Mouse (Mus musculus): Measurements from ENCODE around the gene Zfp984. TPM values are rescaled to one million over a fixed set of nuclear protein-coding genes. Genes with fewer than 3 reads are reported as not detected.
"Not testable (repeated sequence)": the region's sequence is repeated elsewhere in the genome, so short reads cannot be mapped to it uniquely, and the experiment has no call there.

Zfp984 gene
- polyA plus RNA-seq, 1 experiment from 2014 or later = 3.9 TPM

GRCm38 (mm10) chr4:147809966-147810304 is 347 bp upstream of the Zfp984 start:
- H3K27me3 ChIP-seq; H3K9me3 ChIP-seq; H3K27ac ChIP-seq; H3K9ac ChIP-seq (replicated peaks); H3K36me3 ChIP-seq; H3K4me1 ChIP-seq (replicated peaks); ATAC-seq: not testable (repeated sequence)
- Histone ChIP-seq H3K4me2 (replicated peaks) (peak overlapping the region; percentile 64), H3K4me3 (replicated peaks) (peak overlapping the region; percentile 42; the same call in 1 of the 2 replicates)
- 61% methylated on average over 2 of the region's 2 CpGs for WGBS

- ATAC-seq = 0 out of 2 replicates have a peak, but pooled peaks have one; percentile 40
- not testable (repeated sequence) for H3K27me3 ChIP-seq; H3K9ac ChIP-seq (replicated peaks); H3K27ac ChIP-seq; H3K4me1 ChIP-seq (replicated peaks); H3K9me3 ChIP-seq; H3K36me3 ChIP-seq
- H3K4me3 ChIP-seq (replicated peaks) = peak overlapping the region; percentile 42; the same call in 1 of the 2 replicates
- peak overlapping the region; percentile 64 for H3K4me2 ChIP-seq (replicated peaks)
- whole genome bisulfite sequencing = 80% methylated on average over 4 of the region's 4 CpGs
Observed at GRCm38 (mm10) chr4:147808483-147808882, 1.1 kb downstream of the Zfp984 start.

- H3K36me3 ChIP-seq; H3K4me2 ChIP-seq (replicated peaks); H3K27ac ChIP-seq; H3K4me3 ChIP-seq (replicated peaks); ATAC-seq; H3K27me3 ChIP-seq; H3K4me1 ChIP-seq (replicated peaks); H3K9ac ChIP-seq (replicated peaks): not testable (repeated sequence)
- peaks cover 17% of the 10 kb centered on the region for H3K9me3 ChIP-seq
- WGBS = 92% methylated on average over 1 of the region's 1 CpGs
Observed at GRCm38 (mm10) chr4:147795308-147795707, 14.3 kb downstream of the Zfp984 start.

GRCm38 (mm10) chr4:147794026-147794665 is 15.4 kb downstream of the Zfp984 start:
- H3K9me3 ChIP-seq = peaks cover 17% of the 10 kb centered on the region
- not testable (repeated sequence) for ATAC-seq
- WGBS = 86% methylated on average over 3 of the region's 3 CpGs

GRCm38 (mm10) chr4:147793390-147793916 is 16.1 kb downstream of the Zfp984 start:
- H3K27ac ChIP-seq; H3K4me2 ChIP-seq (replicated peaks); H3K36me3 ChIP-seq; H3K4me1 ChIP-seq (replicated peaks); H3K9ac ChIP-seq (replicated peaks); H3K27me3 ChIP-seq; H3K4me3 ChIP-seq (replicated peaks): not testable (repeated sequence)
- WGBS = 60% methylated on average over 2 of the region's 2 CpGs
- H3K9me3 ChIP-seq = peaks cover 17% of the 10 kb centered on the region
- peak; percentile 40; the same call in 1 of the 2 replicates for ATAC-seq

More at GRCm38 (mm10) chr4:147794026-147794665, 15.4 kb downstream of the Zfp984 start:
- H3K4me3 ChIP-seq (replicated peaks); H3K9ac ChIP-seq (replicated peaks); H3K27ac ChIP-seq; H3K36me3 ChIP-seq; H3K27me3 ChIP-seq; H3K4me2 ChIP-seq (replicated peaks); H3K4me1 ChIP-seq (replicated peaks): not testable (repeated sequence)

- H3K9ac ChIP-seq (replicated peaks); H3K27ac ChIP-seq; H3K4me3 ChIP-seq (replicated peaks); H3K4me2 ChIP-seq (replicated peaks); ATAC-seq; H3K36me3 ChIP-seq; H3K27me3 ChIP-seq; H3K4me1 ChIP-seq (replicated peaks): not testable (repeated sequence)
- peaks cover 21% of the 10 kb centered on the region for H3K9me3 ChIP-seq
Observed at GRCm38 (mm10) chr4:147791729-147792128, 17.9 kb downstream of the Zfp984 start.

- not testable (repeated sequence) for H3K36me3 ChIP-seq; H3K4me3 ChIP-seq (replicated peaks); H3K9ac ChIP-seq (replicated peaks); H3K27me3 ChIP-seq; H3K4me2 ChIP-seq (replicated peaks); H3K27ac ChIP-seq; H3K9me3 ChIP-seq; H3K4me1 ChIP-seq (replicated peaks); ATAC-seq
- 95% methylated on average over 14 of the region's 15 CpGs for WGBS
Observed at GRCm38 (mm10) chr4:147746255-147746654, 63.3 kb downstream of the Zfp984 start.

GRCm38 (mm10) chr4:147738636-147739369 is 70.8 kb downstream of the Zfp984 start:
- Histone ChIP-seq H3K4me2 (replicated peaks) (peak overlapping the region; percentile 44), H3K4me3 (replicated peaks) (peak overlapping the region; percentile 38), H3K9me3 (peaks cover 12% of the 10 kb centered on the region; the same call in 1 of the 2 replicates)
- not testable (repeated sequence) for H3K4me1 ChIP-seq (replicated peaks); H3K27me3 ChIP-seq; H3K36me3 ChIP-seq; H3K9ac ChIP-seq (replicated peaks); H3K27ac ChIP-seq
- WGBS = 37% methylated on average over 63 of the region's 63 CpGs
- ATAC-seq = 0 out of 2 replicates have a peak, but pooled peaks have one; percentile 50

Other genes with a start within 250 kb of the Zfp984 start
- gene Zfp979, start 167.3 kb downstream of the Zfp984 start, polyA plus RNA-seq (2015; fragmentation: Nextera tagmentation; extraction: Ambion mirVana) = 2.1 and 2.3 TPM in 2 replicates
- not detected in 2 replicates for gene Zfp534, start 107.2 kb downstream of the Zfp984 start, polyA plus RNA-seq (2015; fragmentation: Nextera tagmentation; extraction: Ambion mirVana)
- 6.2 and 7.7 TPM in 2 replicates for gene Zfp933, start 38.6 kb upstream of the Zfp984 start, polyA plus RNA-seq (2015; fragmentation: Nextera tagmentation; extraction: Ambion mirVana)
- 47.4 and 50.3 TPM in 2 replicates for gene Miip, start 59.0 kb upstream of the Zfp984 start, polyA plus RNA-seq (2015; fragmentation: Nextera tagmentation; extraction: Ambion mirVana)
- gene Fv1, start 59.2 kb upstream of the Zfp984 start, polyA plus RNA-seq (2015; fragmentation: Nextera tagmentation; extraction: Ambion mirVana) = 11.6 and 12.1 TPM in 2 replicates
- 77.3 and 78.6 TPM in 2 replicates for gene Mfn2, start 94.9 kb upstream of the Zfp984 start, polyA plus RNA-seq (2015; fragmentation: Nextera tagmentation; extraction: Ambion mirVana)
- 18.7 and 20.4 TPM in 2 replicates for gene Plod1, start 127.0 kb upstream of the Zfp984 start, polyA plus RNA-seq (2015; fragmentation: Nextera tagmentation; extraction: Ambion mirVana)
- 10.2 and 13.6 TPM in 2 replicates for gene 2510039O18Rik, start 131.1 kb upstream of the Zfp984 start, polyA plus RNA-seq (2015; fragmentation: Nextera tagmentation; extraction: Ambion mirVana)
- gene Nppb, start 176.0 kb upstream of the Zfp984 start, polyA plus RNA-seq (2015; fragmentation: Nextera tagmentation; extraction: Ambion mirVana) = 0.36 TPM in 1 of 2 replicates, not detected in the other
- 2.5 and 3.4 TPM in 2 replicates for gene Nppa, start 190.9 kb upstream of the Zfp984 start, polyA plus RNA-seq (2015; fragmentation: Nextera tagmentation; extraction: Ambion mirVana)
- 33.9 and 35.3 TPM in 2 replicates for gene Clcn6, start 229.0 kb upstream of the Zfp984 start, polyA plus RNA-seq (2015; fragmentation: Nextera tagmentation; extraction: Ambion mirVana)
- 26.6 and 28.4 TPM in 2 replicates for gene Mthfr, start 229.3 kb upstream of the Zfp984 start, polyA plus RNA-seq (2015; fragmentation: Nextera tagmentation; extraction: Ambion mirVana)

All from midbrain, embryonic 13.5 days (tissue).